Mouse (Mus musculus) lung, postnatal 25 days (tissue): ENCODE results near the gene Foxf1.

Experiments used
- DNase-seq: peaks from one replicate; pipeline ENCODE4 v3.0.0; 2022; ENCODE audit warnings: low spot score

Foxf1 gene

DNA sequence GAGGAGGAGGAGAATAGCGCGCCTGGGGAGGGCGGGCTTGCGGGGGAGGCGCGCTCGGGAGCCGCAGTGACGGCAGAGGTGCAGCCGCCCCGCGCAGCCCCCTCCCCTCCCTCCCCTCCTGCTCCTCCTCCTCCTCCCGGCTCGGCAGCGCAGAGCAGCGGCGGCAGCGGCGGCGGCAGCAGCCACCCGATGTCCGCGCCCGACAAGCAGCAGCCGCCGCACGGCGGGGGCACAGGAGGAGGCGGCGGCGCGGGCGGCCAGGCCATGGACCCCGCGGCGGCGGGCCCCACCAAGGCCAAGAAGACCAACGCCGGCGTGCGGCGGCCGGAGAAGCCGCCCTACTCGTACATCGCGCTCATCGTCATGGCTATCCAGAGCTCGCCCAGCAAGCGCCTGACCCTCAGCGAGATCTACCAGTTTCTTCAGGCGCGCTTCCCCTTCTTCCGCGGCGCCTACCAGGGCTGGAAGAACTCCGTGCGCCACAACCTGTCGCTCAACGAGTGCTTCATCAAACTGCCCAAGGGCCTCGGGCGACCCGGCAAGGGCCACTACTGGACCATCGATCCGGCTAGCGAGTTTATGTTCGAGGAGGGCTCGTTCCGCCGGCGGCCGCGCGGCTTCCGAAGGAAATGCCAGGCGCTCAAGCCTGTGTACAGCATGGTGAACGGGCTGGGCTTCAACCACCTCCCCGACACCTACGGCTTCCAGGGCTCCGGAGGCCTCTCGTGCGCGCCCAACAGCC is at the start of gene Foxf1:
TSS of gene Foxf1 (plus strand) at position 177 of the 742 bp plus-strand sequence.
- peak; percentile 72 for DNase-seq

DNA sequence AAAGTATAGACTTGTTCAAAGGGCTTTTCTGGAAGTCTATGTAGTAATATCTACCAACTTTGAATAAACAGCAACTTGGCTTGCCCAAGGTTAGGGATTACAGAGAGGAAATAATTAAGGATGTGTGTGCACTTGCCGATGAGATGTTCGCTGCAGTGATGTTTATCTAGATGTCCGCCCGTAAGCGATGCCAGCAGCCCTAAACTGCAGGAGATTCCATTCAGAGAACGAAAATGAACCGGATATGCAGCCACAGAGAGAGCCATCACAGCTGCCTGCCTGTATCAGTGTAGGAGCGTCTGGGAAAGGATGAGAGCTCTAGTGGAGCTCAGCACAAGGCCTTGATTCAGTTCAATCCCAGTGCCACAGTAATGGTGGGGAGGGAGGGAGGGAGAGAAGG is 48.6 kb upstream of the Foxf1 start:
- peak; percentile 43 for DNase-seq

DNA sequence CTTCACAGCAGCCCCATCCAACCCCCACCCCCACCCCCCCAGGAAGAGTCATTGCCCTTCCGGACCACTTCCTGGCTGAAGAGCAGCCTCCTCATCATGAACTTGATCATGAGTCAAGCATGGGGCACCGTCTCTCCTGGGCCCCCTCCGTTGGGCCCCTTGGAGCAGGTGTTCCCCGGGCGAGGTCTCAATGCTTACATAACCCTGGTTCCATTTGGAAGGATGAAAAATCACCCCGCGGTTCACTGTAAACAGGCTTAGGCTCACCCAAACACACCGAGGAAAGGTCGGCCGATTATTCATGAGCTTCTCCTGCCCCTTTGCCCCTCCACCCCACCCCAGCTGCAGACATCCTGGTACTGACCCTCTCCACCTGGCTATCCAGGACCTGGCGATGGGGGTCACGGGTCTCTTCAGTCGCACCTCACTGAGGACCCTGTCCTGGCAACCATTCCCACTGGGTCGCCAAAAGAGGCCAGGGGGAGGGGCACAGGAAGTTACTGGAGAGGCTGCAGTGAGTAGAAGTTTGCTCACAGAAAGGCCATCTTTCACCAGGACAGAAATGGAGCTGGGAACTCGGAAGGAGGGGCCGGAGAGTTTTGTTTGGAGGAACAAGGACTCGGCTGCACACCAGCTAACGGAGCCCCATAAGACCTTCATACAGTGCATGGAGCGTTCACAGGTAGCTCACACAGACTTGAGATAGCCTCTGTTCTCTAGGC is 40.3 kb upstream of the Foxf1 start:
- no peak for DNase-seq

DNA sequence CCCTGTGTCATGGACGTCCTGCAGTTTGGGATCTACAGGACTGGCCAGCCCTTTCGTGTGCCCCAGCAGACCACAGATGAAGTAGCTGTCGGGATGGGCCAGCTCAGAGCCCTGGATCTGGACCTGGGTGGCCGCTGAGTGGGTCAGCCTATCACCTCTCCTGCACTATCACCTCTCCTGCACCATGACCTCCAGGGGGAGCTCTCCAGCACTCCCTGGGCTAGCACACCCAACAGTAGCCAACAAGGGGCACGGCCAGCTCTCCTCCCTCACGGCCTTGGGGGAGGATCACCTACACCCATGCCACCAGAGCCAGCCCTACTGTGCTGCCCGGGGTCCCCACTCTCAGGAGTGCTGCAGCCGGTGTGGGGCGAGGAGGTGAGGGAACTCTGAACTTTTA is 36.7 kb upstream of the Foxf1 start:
- peak; percentile 38 for DNase-seq

DNA sequence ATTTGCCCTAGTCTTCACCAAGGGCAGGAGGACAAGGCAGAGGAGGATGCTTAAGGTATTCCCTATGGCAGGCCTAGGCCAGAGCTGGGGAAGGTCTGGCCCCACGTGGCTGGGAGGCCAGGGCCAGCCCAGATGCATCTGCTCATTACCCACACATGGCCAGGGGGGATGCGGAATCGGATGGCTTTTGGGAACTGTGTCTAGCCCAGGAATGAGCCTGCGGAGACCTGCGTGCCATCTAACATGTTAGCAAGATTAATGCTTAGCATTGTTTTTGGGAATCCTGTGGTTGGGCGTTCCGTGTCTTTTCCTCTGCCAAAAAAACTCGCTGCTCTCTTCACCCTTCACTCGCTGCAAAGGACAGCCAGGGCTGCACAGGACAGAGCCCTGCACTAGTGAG is 26.1 kb upstream of the Foxf1 start:
- no peak for DNase-seq

DNA sequence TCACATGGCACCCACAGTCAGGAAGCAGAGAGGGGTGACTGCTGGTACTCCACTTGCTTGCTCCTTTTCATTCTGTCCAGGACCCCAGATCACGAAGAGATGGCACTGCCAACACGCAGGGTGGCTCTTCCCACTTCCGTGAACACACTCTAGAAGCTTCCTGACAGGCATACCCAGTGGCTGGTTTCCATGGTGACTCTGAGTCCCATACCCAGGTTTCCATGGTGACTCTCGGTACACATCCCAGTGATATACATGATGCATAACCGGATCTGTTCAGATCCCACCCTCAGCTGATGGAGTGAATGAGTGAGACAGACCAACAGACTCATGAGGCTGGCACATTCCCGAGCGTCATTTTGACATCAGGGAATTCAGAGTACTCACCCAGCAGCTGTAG is 25.1 kb upstream of the Foxf1 start:
- no peak for DNase-seq

DNA sequence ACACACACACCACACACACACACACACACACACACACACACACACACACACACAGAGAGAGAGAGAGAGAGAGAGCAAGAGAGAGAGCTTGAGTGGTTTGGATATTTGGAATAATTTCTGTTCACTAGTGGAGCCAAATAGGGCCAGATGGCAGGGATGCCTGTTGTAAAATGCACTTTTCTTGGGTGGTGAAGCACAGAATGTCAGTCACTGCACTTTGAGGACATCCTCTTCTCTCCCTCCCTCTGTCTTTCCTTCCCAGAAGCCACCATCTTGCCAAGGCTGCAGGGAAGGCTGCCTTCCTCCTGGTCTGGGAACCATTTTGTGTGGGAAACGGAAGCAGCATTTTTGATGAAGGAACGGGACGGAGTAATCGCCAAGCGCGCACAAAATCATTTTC is 21.7 kb upstream of the Foxf1 start:
- no peak for DNase-seq

DNA sequence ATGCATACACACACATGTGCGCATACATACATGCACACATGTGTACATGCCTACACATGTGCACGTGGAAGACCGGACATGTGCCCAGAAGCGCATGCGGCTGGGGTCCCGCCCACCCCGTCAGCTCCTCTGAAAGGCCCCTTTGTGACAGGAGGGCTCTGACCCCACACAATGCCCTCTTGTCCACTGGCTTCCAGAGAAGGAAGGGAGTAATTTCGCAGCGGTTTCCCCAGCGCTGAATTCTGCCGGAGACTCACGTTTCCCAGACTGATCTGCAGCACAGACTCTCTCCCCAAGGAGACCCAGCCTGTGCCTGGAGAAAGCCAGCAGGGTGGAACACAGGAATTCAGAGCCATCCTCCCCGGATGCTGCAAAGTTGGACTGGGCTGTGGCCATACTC is 20.5 kb upstream of the Foxf1 start:
- DNase-seq = no peak

DNA sequence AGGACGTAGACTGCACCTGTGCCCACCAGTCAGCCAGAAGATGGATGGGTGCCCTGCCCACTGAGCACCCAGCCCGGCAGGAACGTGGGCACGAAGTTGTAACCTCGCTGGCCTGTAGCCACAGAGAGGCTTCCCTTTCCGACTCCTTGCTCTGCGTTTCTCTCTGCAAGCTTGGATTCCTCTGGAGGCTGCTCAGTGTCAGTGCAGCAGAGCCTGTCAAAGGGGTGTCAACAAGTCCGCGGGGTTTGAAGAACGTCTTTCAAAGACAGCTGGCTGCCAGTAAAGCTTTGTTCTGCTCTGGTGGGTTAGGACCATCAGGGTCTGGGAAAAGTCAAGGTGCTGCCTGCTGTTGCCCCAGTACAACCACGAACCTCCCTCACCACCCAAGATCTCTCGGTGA is 12.7 kb upstream of the Foxf1 start:
- DNase-seq = no peak

DNA sequence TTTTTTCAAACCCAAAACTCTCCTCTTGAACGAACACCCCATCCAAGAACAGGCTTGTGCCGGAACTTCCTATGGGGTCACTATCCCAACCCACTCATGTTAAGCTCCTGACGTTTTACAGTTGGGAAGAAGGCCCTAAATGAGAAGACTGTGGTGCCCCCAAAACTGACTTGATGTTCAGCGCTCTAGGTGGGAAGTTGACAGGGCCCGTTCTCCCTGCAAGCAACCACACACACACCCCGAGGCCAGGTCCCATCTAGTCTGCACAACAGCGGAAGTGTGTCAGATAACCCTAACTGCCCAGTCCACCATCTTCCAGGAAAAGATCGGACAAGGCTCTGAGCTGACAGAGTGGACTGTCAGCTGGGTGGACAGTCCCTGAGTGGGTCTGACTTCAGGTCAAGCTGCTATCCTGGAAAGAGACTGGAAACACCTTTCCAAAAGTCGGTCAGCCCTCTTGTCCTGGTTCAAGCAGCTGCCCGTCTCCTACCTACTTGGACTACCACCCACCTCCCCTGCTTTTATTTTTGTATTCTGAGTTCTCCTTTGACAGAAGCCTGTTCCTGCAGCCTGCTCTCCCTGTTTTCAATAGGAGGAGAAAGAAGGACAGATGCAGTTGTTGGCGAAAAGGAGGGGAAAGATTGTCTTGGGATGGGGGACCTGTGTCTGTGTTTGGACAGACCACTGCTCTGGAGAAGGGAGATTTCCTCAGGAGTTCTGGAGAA is 11.6 kb upstream of the Foxf1 start:
- no peak for DNase-seq

DNA sequence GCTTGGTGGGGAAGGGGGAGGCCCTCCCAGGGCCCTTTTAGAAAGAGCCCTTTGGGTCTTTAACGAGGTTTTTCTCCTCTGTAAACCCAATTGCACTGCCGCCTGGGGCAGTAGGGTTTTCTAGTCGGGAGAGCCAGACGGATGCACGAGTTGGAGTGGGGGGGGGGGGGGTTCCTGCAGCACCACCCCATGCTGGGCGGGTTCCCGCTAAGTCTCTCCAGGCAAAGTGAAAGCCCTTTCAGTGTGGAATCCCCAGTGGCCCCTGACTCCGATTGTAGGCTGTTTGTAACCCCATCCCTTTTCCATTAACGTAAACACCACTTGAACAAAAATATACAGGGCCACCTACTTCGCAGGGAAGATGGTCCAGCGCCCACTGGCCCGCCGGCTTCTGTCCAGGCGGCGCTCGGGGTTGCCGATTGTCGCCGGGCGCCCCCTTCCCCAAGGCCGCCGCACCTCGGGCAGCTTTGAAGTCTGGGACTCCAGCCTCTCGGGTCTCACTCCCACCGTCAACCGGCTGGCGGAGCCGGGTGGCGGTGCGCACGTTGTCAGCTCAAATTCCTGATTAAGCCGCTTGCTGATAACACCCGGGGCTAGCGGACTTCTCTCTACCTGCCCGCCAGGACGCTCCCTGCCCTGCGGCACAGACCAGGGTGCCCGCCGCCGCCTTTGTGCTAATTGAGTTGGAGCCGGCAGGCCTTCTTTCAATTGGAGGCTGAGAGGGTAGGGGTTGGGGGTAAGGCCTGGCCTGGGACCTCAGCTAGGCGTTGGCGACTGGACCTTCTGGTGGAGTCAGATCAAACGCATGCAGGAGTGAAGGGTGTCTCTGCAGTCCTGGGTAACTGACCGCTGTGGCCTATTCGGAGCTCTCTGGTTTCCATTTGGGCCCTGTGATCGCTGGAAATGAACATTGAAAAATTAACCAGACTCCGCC is 10.7 kb upstream of the Foxf1 start:
- DNase-seq = no peak

DNA sequence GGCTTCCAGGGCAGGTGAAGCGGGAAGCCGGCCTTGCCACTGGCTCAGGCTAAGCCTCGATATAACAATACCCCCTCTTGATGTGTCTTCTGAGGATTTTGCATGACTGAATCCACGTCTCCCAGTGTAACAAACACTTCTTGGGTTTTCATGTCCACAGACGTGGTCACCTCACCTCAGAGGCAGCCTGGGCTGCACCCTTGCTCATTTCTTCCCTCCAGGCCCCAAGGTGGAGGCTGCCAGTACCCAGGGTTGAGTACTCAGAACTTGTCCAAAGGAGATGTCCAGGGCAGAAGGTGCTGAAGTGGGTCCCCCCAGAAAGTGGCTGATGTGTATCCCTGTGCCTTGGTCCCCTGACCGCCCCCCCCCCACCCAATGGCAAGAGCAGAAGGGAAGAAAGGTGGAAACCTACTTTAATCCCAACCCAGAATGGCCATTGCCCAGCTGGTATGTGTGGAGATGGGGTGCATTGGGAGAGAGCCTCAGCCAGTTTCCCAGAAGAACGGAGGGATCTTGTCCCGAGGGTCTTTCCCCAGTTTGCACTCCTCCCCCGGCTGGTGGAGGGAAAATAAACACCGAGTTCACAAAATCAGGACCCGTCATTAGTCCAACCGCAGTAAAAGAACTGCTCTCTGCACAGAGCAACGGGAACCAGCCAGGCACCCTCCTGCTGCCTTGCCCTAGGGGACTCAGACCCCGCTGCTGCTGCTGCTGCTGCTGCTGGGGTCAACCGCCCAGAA is 9.9 kb upstream of the Foxf1 start:
- no peak for DNase-seq

DNA sequence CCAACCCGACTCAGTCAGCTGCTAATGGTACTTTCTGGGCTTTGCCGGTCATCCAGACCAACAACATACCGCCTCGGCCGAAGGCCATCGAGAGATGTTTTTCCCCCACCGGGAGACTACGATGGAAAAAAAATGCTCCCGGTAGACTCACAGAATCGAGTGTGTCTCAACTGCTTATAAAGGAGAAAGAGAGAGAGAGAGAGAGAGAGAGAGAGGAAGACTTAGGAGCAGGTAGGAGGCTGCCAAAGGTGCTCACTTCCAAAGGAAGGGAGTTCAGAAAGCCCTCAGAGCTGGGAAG is 9.4 kb upstream of the Foxf1 start:
- DNase-seq = no peak

DNA sequence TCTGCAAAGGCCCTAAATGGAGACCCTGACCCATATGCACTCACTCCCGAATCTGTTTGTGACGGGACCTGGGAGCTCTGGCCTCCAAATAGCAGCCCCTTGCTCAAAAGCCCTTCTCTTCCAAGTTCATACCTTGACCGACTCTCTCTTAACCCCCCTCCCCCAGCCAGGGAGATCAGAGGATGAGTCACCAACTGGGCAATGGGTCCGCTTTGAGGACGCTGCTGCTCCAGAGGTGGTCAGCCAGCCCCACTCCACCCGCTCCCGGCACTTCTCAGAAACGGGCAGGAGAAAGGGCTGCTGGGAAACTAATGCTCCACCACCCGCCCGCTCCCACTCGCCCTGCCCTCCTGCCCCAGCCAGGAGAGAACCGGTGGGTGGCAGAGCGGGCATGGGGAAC is 8.2 kb upstream of the Foxf1 start:
- DNase-seq = no peak

DNA sequence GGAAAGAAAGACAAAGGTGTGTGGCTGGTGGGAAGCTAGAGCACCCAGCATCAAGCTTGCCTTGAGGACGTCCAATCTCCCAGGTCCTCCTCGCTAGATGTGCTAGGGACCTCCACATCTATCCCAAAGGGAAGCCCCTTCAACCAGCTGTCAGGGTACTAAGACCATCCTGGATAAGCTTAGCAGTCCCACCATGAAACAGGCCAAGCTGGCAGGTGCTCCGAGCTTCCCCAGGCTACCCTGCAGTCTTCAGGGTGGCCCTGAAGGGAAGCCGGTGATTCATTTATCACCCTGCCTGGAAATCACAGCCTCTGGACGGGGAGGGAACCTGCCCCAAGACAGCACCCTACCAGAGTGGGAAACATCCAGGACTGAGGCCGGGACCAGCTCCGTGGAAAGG is 7.6 kb upstream of the Foxf1 start:
- no peak for DNase-seq

DNA sequence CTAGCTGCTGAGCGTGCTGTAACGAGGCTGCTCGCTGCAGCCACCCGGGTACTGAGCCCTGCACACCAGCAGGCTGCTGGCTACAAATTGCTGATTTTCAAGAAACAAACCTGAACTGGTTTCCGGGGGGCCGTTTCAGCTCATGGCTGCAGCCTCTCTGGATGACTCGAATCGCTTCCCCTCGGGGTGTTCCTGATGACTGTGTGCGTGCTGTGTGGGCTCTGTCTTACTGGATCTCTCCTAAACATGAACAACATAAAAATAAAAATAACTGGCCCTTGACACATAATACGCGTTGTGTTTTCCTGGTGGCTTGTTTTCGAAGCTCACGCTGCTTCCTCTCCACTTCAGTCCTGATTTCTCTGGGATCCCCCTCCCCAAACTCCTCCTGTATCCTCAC is 5.5 kb upstream of the Foxf1 start:
- no peak for DNase-seq

DNA sequence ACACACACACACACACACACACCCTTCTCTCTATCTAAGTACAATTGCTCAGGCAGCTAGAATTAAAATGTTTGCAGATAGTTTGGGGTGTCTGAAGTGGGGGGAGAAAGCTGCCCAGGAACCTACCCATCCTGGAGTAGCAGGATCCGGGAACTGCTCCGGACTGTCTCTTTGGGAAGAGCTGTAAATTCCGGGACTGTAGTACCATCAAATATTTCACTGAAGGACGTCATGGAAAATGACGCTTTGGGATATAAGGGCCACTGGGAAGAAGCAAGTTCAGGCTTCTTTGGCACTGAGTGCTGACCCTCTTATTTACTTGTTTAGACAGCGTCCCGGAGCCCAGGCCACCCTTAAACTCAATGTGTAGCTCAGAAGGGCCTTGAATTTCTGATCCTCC is 5.0 kb upstream of the Foxf1 start:
- DNase-seq = no peak

DNA sequence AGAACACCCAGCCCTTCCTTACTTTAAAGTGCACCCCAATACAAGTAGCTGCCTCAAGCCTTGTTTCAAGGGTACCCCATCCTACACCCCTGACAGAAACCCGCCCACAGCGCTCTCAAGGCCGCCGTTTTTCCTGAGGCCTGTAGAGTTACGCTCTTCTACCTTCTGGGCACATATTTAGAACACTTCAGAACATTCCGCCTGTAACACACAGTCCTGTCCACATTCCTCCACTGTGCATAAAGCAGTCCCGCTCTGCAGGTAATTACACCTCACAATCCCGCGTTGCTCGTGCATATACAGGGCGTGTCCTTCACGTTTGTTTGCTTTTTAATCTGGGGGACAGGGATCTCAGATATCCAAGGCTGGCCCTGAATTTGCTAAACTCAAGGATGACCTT is 4.2 kb upstream of the Foxf1 start:
- DNase-seq = no peak

DNA sequence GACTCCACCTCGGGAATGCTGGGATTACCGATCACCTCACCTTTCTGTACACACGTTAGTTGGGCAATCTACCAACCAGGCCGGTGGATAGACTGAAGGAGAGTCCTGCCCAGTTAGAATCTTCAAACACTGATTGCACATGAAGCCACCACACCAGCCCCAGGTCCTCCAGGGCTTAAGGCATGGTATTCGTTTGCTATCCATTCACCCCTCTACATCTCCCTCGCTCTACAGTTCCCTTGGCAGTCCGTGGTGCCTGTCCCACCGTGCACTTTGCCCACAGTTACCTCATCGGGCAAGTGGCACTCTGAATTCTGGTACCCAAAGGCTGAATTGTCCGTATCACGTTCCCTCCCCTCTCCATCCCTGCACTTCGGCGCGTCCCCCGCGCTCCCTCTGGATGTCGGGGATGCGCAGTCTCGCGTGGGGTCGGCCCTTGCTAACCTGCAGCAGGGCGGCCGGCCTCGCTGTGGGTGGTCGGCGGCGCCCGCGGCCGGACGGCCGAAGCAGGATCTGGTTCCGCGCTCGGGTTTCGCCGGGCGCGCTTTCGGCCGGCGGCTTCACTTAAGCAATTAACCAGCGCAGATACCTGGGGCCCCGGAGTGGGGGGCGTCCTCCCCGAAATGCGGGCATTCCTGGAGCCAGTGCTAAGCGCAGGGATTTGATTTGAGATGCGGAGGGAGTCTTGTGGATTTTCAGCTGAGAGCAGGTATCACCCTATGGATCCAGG is 3.7 kb upstream of the Foxf1 start:
- DNase-seq = no peak

DNA sequence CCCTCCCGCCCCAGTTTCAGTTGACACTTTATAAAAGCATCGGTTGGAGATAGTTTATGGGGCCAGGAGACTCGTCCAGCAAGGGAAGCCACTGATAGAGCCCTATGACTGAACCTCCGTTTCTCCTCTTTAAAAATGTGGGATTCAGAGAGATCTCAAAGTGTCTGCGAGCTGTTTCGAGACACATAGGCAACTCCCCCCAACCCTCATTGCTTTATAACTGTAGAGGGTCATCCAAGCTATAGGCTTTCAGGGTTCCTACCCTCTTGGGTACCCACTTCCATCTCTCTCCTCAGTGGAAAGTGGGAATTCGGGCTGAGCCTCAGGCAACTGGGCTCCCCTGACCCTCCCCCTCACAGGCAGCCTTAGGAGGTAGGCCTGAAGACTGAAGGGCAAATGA is 2.8 kb upstream of the Foxf1 start:
- no peak for DNase-seq
